In genomic region chr14:93214846-93215245, GRCm38 (mm10) we compare ENCODE assay signal across 8 mouse cellular contexts.
DNase-seq lines count a peak whose midpoint lies in the region.

No protein-coding gene starts in this region.

- peak; percentile 6 to 33 for DNase-seq in adrenal gland, postnatal 36 days
- peak; percentile 81 to 86 for DNase-seq in frontal cortex, postnatal 10 days (ENCODE audit: low spot score in 2 of 2)
- DNase-seq in heart, adult 8-10 months (ENCODE audit: low spot score) = peak; percentile 81
- DNase-seq in kidney, postnatal 36 days = peak; percentile 39 to 43
- peak; percentile 86 to 89 for DNase-seq in left cerebral cortex, adult 8-10 months (ENCODE audit: low spot score in 2 of 2)
- peak; percentile 68 to 73 for DNase-seq in natural killer cell, adult 2 months (ENCODE audit: low spot score in 2 of 2)
- peak; percentile 75 to 83 for DNase-seq in spleen, postnatal 36 days (ENCODE audit: low spot score in 2 of 2)
- peak; percentile 86 for DNase-seq in urinary bladder, postnatal 25 days (ENCODE audit: low spot score)

Comparison
In these comparisons a context has a peak if more than half of its experiments do, and no peak if none do; other contexts are left out.
1. Peak in every context shown above with its lines: DNase-seq.
2. DNase-seq: peak in every context shown above with its lines; median percentile 88 in left cerebral cortex, adult 8-10 months; 86 in urinary bladder, postnatal 25 days; 84 in frontal cortex, postnatal 10 days; 81 in heart, adult 8-10 months; 79 in spleen, postnatal 36 days; 70 in natural killer cell, adult 2 months; 41 in kidney, postnatal 36 days; 20 in adrenal gland, postnatal 36 days.